Mouse (Mus musculus): Measurements from ENCODE around the gene Wipf1. TPM values are rescaled to one million over a fixed set of nuclear protein-coding genes. Genes with fewer than 3 reads are reported as not detected.
A peak's percentile ranks its signal among the peaks of the same experiment; 100 is the strongest.

Gene Wipf1
- total RNA-seq, 4 experiments from 2014 or later: 8.4 to 18.7 (median 13.2) TPM

DNA sequence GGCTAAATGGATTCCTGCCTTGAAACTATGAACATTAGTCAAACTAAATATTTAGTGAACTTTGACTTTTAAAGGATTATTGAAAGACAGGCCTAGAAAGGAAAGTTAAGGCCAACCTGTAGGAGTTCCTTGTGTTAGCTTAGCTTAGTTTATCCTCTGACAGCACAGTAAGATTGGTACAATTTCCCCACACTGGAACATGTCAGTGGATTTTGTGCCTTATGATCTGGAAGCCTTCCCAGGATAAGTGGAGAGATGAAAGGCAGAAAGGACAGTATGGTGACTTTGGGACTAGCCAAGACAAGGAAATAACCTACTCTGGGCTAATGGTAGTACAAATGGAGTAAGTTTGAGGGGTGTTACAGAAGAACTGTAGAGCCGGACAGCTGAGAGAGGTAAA lies 141.7 kb downstream of the Wipf1 start:
- no peak for DNase-seq (ENCODE audit: low spot score in 2 of 2)

DNA sequence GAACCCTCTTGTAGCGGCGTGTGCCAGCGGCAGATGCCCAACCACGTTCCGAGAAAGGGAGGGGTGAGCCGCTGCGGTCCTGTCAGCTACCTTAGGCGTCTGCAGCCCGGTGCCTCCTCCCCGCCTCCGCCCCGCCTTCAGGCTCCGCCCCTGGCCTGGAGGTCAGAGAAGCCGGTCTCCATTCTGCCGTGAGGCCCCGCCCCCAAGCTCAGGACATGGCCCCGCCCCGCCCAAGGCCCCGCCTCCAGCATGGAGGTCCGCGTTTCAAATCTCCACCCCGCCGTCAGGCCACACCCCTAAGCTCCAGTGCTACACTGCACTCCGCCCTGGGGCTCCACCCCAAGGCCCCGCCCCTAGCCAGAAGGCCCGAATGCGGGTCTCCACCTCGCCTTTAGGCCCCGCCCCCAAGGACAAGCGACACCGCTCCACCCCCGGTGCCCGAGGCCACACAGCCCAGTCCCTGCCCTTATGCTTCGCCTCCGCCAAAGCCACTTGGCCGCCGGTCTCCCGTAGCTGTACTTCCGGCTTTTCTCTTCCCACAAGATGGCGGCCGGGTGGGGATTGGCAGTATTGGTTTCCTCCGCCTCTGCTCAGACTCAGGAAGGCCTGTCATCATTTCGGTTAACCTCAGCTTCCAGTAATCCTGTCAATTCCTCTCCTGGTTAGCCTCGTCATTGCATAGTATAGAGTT lies 143.0 kb downstream of the Wipf1 start, which contains the start of gene Gpr155:
Gene Gpr155 (minus strand): TSS at position 217 of the 691 bp plus-strand sequence.
- peak; percentile 98 for DNase-seq (ENCODE audit: low spot score in 2 of 2)

DNA sequence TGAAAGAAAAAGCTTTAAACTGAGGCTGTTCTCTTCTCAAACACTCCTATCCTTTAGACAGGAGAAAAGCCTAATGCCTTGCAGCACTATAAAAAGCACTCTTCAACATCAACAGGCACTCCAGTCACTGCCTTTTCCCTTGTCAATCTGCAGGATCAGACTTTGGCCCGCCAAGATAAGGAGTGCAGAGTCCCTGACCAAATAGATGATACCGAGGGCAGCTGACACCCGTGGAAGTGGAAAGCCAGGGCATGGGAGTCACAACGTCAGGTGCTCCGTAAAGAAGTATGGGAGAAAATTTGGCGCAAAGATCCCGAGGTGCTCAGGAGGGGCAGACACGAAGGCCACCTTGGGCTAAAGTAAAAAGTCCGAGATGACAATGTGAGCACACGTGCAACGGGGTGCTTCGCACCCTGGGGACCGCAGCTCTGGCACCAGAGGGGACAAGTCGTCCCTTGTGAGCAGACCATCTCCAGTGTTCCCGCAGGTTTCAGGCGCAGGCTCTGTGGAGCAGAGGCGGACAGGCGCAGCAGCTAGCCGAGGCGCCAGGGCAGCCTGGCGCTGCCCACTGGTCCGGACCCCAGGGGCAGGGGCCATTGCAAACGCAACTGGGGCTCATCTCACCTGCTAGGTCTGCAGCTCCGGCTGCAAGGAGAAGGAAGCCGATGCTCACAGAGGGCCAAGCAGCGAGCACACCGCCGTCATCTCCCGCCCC lies 143.7 kb downstream of the Wipf1 start:
- DNase-seq (ENCODE audit: low spot score in 2 of 2): peak in 1 of 2 experiments; percentile 28

DNA sequence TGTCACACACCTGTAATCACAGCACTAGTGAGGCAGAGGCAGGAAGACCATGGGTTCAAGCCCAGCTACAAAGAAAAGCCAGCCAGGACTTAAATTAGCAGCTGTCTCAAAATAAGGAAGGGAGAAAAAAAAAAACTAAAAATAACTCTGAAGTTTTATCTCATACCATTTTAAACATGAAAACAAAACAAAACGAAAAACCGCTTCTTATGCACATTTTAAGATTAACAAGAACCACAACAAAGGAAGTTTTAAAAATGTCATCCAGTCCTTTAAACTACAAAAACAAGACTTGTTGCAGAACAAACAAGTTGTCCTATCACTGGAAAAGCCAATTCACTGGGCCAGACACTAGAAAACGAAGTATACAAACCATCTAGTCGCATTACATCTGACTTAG lies 144.4 kb downstream of the Wipf1 start:
- no peak for DNase-seq (ENCODE audit: low spot score in 2 of 2)

DNA sequence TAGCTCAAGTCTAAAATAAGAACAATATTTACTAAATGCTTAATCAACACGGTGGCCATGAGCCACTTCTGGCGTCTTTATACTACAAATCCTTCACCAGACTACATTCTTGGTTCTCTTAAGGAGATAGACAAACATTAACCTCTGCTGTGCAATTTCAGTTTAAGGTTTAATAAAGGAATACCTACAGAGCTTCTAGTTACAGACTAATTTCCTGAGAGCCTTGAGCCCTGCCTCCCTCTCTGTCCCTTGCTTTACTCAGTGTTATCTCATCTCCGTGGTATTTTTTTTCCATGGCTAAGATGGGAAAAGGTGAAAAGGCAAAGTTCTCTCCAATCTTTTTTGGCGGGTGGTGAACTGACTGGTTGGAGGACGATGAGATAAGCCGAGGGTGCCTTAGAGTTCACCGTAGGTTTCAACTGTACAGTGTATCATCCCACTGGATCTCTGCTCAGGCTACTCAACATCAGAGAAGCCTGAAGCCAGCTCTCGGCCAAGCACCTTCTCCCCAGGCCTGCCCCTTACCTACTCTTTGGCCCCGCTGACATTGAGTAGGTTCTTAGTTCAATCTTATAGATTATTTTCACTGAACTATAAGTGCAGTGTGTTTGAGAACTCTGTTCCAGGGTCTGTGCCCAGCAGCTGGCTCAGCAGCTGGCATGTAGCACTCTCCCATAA lies 149.1 kb downstream of the Wipf1 start:
- no peak for DNase-seq (ENCODE audit: low spot score in 2 of 2)

DNA sequence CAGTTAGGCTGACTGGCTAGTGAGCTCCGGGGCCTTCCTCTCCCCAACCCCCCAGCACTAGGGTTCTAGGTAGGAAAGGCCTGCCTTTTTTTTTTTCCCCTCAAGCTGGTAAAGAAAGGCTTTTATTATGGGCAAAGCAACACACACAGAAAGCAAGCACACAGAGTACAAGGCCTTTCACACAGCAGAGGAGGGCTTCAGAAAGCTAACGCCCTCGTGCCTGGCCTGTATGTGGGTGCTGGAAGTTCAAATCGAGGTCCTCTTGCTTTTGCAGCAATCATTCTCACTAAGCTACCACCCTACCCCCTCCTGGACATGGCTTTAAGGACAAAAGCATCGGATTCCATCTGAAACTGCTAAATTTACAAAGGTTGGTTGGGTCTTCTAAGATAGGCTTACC lies 149.9 kb downstream of the Wipf1 start:
- DNase-seq (ENCODE audit: low spot score in 2 of 2): no peak

Other genes with a start within 250 kb of the Wipf1 start
- 10 to 100 TPM; 23.6 to 30.7 (median 26.9) TPM for gene Scrn3, start 217.1 kb downstream of the Wipf1 start, total RNA-seq (2022)
- 10 to 100 TPM; 26.6 to 32.4 (median 30.2) TPM for gene Cir1, start 217.0 kb downstream of the Wipf1 start, total RNA-seq (2022)
- 10 to 100 TPM; 54.1 to 70.5 (median 58.2) TPM for gene Gpr155, start 143.2 kb downstream of the Wipf1 start, total RNA-seq (2022)
- under 1 TPM; 0.24 to 0.60 (median 0.43) TPM for gene Chrna1, start 50.6 kb upstream of the Wipf1 start, total RNA-seq (2022)
- 1,000 to 10,000 TPM; 1,425 to 1,608 (median 1,542) TPM for gene Chn1, start 245.6 kb upstream of the Wipf1 start, total RNA-seq (2022)